Mouse (Mus musculus): ENCODE results near the gene Rbfox3. TPM values are rescaled to one million over a fixed set of nuclear protein-coding genes. Genes with fewer than 3 reads are reported as not detected.

The Rbfox3 gene
- total RNA-seq, 2 experiments from 2014 or later = 276 to 303 TPM

GRCm38 (mm10) chr11:118507095-118507494 is 404.3 kb downstream of the Rbfox3 start:
- no peak for DNase-seq (ENCODE audit: low spot score in 2 of 2)
- Histone ChIP-seq H3K4me3 (no peak overlapping the region), H3K27ac (no peak overlapping the region)
- TF ChIP-seq CTCF (conservative IDR thresholded peaks at IDR 0.05) = no peak

- H3K27ac ChIP-seq = peak overlapping the region; percentile 23; the same call in 1 of the 2 replicates
- H3K4me3 ChIP-seq = no peak overlapping the region
- no peak for TF ChIP-seq CTCF (conservative IDR thresholded peaks at IDR 0.05)
- DNase-seq (ENCODE audit: low spot score in 2 of 2) = no peak
These were observed 407.3 kb downstream of the Rbfox3 start for GRCm38 (mm10) chr11:118504180-118504454.

- no peak for DNase-seq (ENCODE audit: low spot score in 2 of 2)
- H3K4me3 ChIP-seq = no peak overlapping the region
- no peak for TF ChIP-seq CTCF (conservative IDR thresholded peaks at IDR 0.05)
- peak overlapping the region; percentile 23; the same call in 1 of the 2 replicates for H3K27ac ChIP-seq
These were observed 407.8 kb downstream of the Rbfox3 start for GRCm38 (mm10) chr11:118503418-118504179.

DNA sequence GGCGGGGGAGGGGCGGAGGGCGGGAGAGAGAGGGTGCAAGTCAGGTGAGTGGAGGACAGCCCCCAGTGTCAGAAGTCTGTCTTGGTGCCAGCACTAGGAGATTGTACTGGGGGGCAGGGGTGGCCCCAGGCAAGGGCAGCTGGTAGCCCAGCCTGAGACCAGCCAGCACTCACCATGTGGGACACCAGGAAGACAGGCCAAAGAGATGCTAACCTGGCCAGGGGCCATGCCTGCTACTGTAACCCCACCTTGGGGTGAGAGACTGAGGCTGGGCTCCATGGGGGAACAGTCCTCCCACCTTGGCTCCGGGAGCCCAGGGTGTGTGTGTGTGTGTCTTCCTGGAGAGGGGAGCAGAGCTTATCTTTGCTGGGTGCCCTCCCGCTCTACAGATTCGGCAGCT is 408.4 kb downstream of the Rbfox3 start:
- DNase-seq (ENCODE audit: low spot score in 2 of 2) = no peak
- no peak for TF ChIP-seq CTCF (conservative IDR thresholded peaks at IDR 0.05)
- no peak overlapping the region for H3K27ac ChIP-seq
- H3K4me3 ChIP-seq = no peak overlapping the region

DNA sequence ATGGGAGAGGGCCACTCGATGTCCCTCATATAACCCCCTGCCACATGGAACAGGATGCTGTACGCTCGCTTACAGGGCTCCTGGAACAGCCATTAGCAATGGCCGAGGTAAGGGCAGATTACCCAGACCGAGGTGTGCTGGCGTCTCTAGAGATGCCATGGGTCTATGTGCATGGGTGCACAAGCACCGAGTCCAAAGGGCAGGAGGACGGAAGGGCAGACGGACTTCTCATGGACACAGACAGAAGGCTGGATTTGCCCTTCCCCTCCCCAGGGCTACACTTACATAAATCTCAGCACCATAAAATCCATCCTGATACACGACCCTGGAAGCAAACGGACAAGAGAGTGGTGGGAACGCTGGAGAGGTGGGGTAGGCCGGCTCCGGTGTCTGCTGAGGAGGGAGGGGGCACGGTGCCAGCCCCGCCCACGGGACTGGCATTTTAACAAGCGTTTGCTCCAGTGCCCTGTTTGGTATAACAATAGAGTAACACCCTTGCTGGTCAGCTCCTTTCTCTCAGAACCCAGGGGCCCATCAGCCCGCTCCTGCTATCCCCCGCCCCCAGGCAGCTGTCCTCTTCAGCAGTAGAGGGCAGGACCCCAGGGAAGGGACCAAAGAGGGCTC is 415.2 kb downstream of the Rbfox3 start:
- DNase-seq (ENCODE audit: low spot score in 2 of 2) = no peak
- TF ChIP-seq CTCF (conservative IDR thresholded peaks at IDR 0.05) = no peak
- Histone ChIP-seq H3K27ac (peak overlapping the region; percentile 85), H3K4me3 (no peak overlapping the region)

DNA sequence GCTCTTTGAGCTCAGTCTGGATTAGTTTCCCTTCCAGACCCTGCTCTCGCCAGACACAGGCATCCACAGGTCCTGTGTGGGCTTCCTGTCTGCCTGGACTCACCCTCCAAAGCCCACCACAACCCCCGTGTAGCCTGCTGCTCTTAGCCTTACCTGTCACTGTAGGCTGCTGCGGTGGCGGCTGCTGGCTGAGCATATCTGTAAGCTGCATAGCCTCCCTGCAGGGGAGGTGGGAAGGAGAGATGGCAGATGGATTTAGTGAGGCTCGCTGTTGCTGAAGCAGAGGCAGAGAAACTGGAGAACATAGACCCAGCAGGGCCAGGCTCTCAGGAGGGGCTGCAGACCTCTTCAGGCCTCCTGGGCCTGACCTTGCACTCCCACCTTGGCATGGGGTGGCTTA is 416.3 kb downstream of the Rbfox3 start:
- no peak for DNase-seq (ENCODE audit: low spot score in 2 of 2)
- no peak overlapping the region for H3K4me3 ChIP-seq
- peak overlapping the region; percentile 85 for H3K27ac ChIP-seq
- no peak for TF ChIP-seq CTCF (conservative IDR thresholded peaks at IDR 0.05)

- no peak for TF ChIP-seq CTCF (conservative IDR thresholded peaks at IDR 0.05)
- Histone ChIP-seq H3K4me3 (no peak overlapping the region), H3K27ac (peak overlapping the region; percentile 73; the same call in 1 of the 2 replicates)
- no peak for DNase-seq (ENCODE audit: low spot score in 2 of 2)
These were observed 417.2 kb downstream of the Rbfox3 start for GRCm38 (mm10) chr11:118494001-118494737.

DNA sequence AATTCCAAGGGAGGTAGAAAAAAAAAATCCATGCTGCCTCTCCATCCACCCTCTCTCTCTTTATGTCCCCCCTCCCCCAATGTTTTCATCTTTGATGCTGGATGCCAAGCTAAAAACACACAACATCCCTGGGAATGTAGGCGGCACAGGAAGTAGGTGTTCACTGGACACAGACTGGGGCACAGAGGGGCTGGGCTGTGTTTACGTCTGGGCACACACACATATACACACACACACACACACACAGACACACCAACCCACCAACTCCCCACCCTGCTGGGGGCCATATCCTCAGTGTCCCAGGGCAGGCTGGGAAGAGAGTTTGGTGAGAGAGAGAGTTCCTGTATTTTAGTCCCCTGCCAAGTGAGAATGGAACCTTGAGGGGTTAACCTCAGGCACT is 417.9 kb downstream of the Rbfox3 start:
- DNase-seq (ENCODE audit: low spot score in 2 of 2) = no peak
- no peak for TF ChIP-seq CTCF (conservative IDR thresholded peaks at IDR 0.05)
- Histone ChIP-seq H3K4me3 (no peak overlapping the region), H3K27ac (peak overlapping the region; percentile 73)

DNA sequence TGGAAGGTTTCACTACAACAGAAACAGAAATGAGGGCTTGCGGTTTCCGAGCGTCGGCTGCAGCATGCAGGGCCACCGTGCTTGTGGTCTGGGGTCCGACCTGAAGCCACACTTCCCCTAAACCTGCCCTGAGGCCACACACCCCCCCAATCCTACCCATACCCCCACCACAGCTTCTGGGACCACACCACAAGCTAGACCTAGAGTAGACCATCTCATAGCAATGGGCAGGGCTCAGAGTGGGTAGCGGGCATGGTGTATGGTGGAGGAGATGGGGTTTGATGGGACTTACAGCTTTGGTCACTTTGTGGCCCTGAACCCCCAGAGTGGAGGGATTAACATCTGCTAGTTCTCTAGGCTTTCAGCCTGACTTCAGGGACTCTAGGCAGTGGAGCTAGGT is 420.2 kb downstream of the Rbfox3 start:
- no peak overlapping the region for H3K27ac ChIP-seq
- TF ChIP-seq CTCF (conservative IDR thresholded peaks at IDR 0.05) = no peak
- no peak for DNase-seq (ENCODE audit: low spot score in 2 of 2)
- H3K4me3 ChIP-seq = no peak overlapping the region

GRCm38 (mm10) chr11:118490566-118491218 is 420.7 kb downstream of the Rbfox3 start:
- Histone ChIP-seq H3K4me3 (no peak overlapping the region), H3K27ac (no peak overlapping the region)
- TF ChIP-seq CTCF (conservative IDR thresholded peaks at IDR 0.05) = peak; percentile 86
- peak in 1 of 2 experiments; percentile 82 for DNase-seq (ENCODE audit: low spot score in 2 of 2)

DNA sequence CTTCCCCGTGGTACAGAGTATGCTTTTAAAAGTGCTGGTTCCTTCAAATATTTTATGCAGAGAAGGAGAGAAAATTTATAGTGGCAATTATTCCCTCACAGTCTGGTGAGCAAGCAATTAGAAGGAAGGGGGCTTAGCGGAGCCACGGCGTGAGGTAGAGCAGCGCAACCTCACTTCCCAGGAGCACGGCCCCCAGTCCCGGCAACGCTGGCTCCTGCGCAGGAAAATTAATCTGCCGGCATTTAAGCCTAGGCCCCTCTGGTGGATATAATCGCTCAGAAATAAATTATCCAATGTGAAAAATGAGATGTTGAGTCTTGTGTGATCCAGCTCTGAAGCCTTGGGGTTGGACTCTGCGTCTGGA is 422.5 kb downstream of the Rbfox3 start:
- no peak for DNase-seq (ENCODE audit: low spot score in 2 of 2)
- no peak for TF ChIP-seq CTCF (conservative IDR thresholded peaks at IDR 0.05)
- H3K4me3 ChIP-seq = no peak overlapping the region
- no peak overlapping the region for H3K27ac ChIP-seq

DNA sequence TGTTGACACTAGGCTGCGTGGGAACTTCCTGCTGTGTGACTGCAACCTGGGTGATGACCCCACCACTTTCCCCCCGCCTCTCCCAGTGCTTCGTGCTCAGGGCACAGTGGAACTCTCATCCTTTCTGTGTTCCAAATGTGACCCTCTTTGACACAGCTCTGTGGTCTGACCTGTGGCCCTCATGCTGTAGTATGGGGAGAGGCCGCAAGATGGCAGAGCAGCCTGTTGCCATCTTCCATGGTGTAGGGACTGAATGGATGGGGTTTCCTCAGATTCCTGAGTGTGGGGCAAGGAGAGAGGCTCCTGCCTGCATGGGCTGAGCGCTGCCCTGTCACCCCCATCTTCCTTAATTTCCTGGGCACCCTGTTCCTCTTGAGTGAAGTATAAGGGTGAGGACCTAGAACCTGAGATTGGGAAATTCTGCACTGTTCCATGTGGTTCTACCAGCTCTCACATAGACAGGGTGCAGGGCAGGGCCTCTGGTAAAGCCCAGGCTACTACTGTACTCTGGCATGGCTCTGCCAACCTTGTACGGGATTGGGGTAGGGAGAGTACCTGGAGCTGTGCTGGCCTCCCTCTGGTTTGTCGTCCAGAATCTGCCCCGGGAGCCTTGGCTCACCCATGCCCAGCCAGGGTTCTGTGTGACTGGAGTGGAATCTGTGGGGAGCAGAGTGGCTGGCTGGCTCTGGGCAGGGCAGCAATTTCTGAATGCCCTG is 423.0 kb downstream of the Rbfox3 start:
- Histone ChIP-seq H3K4me3 (no peak overlapping the region), H3K27ac (no peak overlapping the region)
- no peak for DNase-seq (ENCODE audit: low spot score in 2 of 2)
- peak; percentile 71 for TF ChIP-seq CTCF (conservative IDR thresholded peaks at IDR 0.05)

All from layer of hippocampus, adult 2 months (tissue).